Mouse (Mus musculus) c-Kit-positive CD71-positive TER-119-positive erythroid progenitor cells, embryonic 14.5 days (primary cell): ENCODE results near the gene Fars2.
"Not testable (repeated sequence)": the region's sequence is repeated elsewhere in the genome, so short reads cannot be mapped to it uniquely, and the experiment has no call there.

Source experiments
- DNase-seq: peaks from one replicate; pipeline ENCODE4 v3.0.0-alpha.2; 2013; ENCODE audit warnings: low spot score

The Fars2 gene

GRCm38 (mm10) chr13:36368799-36369198 lies 251.6 kb downstream of the Fars2 start:
- no peak for DNase-seq

- DNase-seq, result no peak
Observed at GRCm38 (mm10) chr13:36369400-36369799, 252.2 kb downstream of the Fars2 start.

- DNase-seq, result no peak
Observed at GRCm38 (mm10) chr13:36383236-36383635, 266.0 kb downstream of the Fars2 start.

- DNase-seq, result no peak
Observed at GRCm38 (mm10) chr13:36386074-36386473, 268.9 kb downstream of the Fars2 start.

- DNase-seq, result no peak
Observed at GRCm38 (mm10) chr13:36391936-36392335, 274.7 kb downstream of the Fars2 start.

- DNase-seq, result no peak
Observed at GRCm38 (mm10) chr13:36392666-36393065, 275.5 kb downstream of the Fars2 start.

GRCm38 (mm10) chr13:36401011-36401410 lies 283.8 kb downstream of the Fars2 start:
- DNase-seq, result no peak

- DNase-seq, result no peak
Observed at GRCm38 (mm10) chr13:36413276-36413675, 296.1 kb downstream of the Fars2 start.

GRCm38 (mm10) chr13:36415176-36415575 lies 298.0 kb downstream of the Fars2 start:
- DNase-seq, result no peak

- DNase-seq, result no peak
Observed at GRCm38 (mm10) chr13:36416546-36416945, 299.3 kb downstream of the Fars2 start.

- DNase-seq, result no peak
Observed at GRCm38 (mm10) chr13:36419357-36419756, 302.1 kb downstream of the Fars2 start.

GRCm38 (mm10) chr13:36422446-36422845 lies 305.2 kb downstream of the Fars2 start:
- no peak for DNase-seq

- DNase-seq, result not testable (repeated sequence)
Observed at GRCm38 (mm10) chr13:36425824-36426705, 308.9 kb downstream of the Fars2 start.

- DNase-seq, result no peak
Observed at GRCm38 (mm10) chr13:36429500-36430189, 312.4 kb downstream of the Fars2 start.

GRCm38 (mm10) chr13:36430420-36431114 lies 313.4 kb downstream of the Fars2 start:
- no peak for DNase-seq

- DNase-seq, result no peak
Observed at GRCm38 (mm10) chr13:36431974-36432518, 314.8 kb downstream of the Fars2 start.

- no peak for DNase-seq
Observed at GRCm38 (mm10) chr13:36444748-36445423, 327.7 kb downstream of the Fars2 start.

GRCm38 (mm10) chr13:36447947-36448346 lies 330.7 kb downstream of the Fars2 start:
- no peak for DNase-seq

GRCm38 (mm10) chr13:36448565-36448964 lies 331.4 kb downstream of the Fars2 start:
- no peak for DNase-seq

- DNase-seq, result no peak
Observed at GRCm38 (mm10) chr13:36451437-36451836, 334.2 kb downstream of the Fars2 start.

GRCm38 (mm10) chr13:36460473-36460872 lies 343.3 kb downstream of the Fars2 start:
- DNase-seq, result no peak

- no peak for DNase-seq
Observed at GRCm38 (mm10) chr13:36463669-36464068, 346.5 kb downstream of the Fars2 start.
